Mouse (Mus musculus) brain, embryonic 14.5 days (tissue): ENCODE data around the gene Vcam1.

Source experiments
- CTCF ChIP-seq: fragments of 200-500 bp; IDR thresholded peaks from 2 replicates; pipeline ENCODE4 v1.5.1; 2012; ENCODE audit warnings: inconsistent platforms, mild to moderate bottlenecking, moderate library complexity, borderline replicate concordance; ENCODE audit not compliant: insufficient read depth, insufficient read length; ENCODE audit errors: extremely low read depth
- POLR2A ChIP-seq: fragments of 200-500 bp; IDR thresholded peaks from 2 replicates; pipeline ENCODE4 v1.6.1; 2012; ENCODE audit warnings: mild to moderate bottlenecking, inconsistent platforms, borderline replicate concordance; ENCODE audit not compliant: poor library complexity, insufficient read depth, insufficient read length, severe bottlenecking; ENCODE audit errors: extremely low read depth

GRCm38 (mm10) chr3:116078490-116078889 lies 51.0 kb downstream of the Vcam1 start:
- TF ChIP-seq POLR2A: no peak
- TF ChIP-seq CTCF: no peak
